Mouse (Mus musculus) G1E (cell line): ENCODE measurements around the gene Ehf.

ENCODE experiments used
- CTCF ChIP-seq: IDR thresholded peaks from 2 replicates; pipeline ENCODE4 v1.5.1; 2012; ENCODE audit warnings: low read depth, low read length, inconsistent platforms, mixed read lengths
- GATA2 ChIP-seq: IDR thresholded peaks from 2 replicates; pipeline ENCODE4 v1.6.1; 2012; ENCODE audit warnings: low read depth, low read length, inconsistent platforms, borderline replicate concordance
- POLR2AphosphoS5 ChIP-seq: IDR thresholded peaks from 2 replicates; pipeline ENCODE4 v1.6.1; 2012; ENCODE audit warnings: low read depth, low read length, inconsistent platforms; ENCODE audit not compliant: insufficient replicate concordance

GRCm38 (mm10) chr2:103312640-103313039, 9.6 kb upstream of the Ehf start:
- TF ChIP-seq CTCF: no peak
- no peak for TF ChIP-seq POLR2AphosphoS5
- TF ChIP-seq GATA2: no peak
